Mouse (Mus musculus): Measurements from ENCODE around the gene Igfbp2.

DNA sequence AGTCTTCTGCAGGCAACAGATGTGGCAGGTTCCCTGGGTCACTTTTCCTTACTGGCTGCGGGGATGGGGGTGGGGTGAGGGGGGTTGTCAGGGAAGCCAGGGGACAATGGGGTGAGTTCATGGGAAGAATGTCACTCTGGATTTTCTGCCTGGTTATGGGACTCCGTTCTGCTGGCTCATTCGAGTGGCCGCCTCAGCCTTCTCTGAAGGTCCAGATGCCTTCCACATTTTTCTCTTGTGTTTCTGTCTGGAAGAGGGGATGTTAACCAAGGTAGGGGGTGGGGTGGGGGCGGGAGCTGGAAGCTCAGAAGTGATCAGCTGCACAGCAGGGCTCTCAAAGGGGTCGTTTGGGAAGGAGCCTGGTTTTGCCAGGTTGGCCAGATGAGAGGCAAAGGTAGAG is 2.1 kb downstream of the Igfbp2 start:
- TF ChIP-seq CTCF (IDR thresholded peaks at IDR 0.05; ENCODE audit: low read depth) (no peak), EP300 (IDR thresholded peaks at IDR 0.05; ENCODE audit: low read depth) (no peak)
